Mouse (Mus musculus): ENCODE data around the gene Tmem208.

DNA sequence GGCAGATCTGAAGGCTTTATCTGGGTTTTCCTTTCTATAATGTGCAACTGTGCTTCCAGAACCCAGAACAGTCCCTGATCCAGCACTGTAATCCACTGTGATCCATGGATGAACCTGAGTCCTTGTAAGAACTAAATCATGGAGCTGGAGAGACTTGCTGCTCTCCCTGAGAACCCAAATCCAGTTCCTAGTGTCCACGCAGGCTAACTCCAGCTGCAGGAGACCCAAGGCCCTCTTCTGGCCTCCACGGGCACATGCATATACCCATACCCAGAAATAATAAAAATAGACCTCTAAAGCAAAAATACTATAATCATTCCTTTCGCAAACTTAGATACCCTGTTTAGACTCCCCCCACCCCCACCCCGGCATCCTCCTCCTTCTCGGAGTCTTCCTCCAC, 37.9 kb upstream of the Tmem208 start:
- TF ChIP-seq CTCF (IDR thresholded peaks at IDR 0.05; ENCODE audit: extremely low read depth, insufficient read length, insufficient replicate concordance, low read depth, low read length) = no peak
- no peak for TF ChIP-seq POLR2A (IDR thresholded peaks at IDR 0.05; ENCODE audit: low read depth, low read length)

Measured in small intestine, adult 2 months (tissue).